Mouse (Mus musculus) CH12.LX (cell line): ENCODE measurements at regions not wholly inside any gene's neighbourhood (a gene's known extent, or its start where the extent isn't known, plus 50 kb on each side); places are given as distances from the start of the nearest gene placed in this dataset.

Source experiments
- DNase-seq: peaks from one replicate; pipeline ENCODE4 v3.0.0-alpha.2; 2013; ENCODE audit errors: extremely low read depth
- H3K27ac ChIP-seq: 2 replicates; pipeline ENCODE4 v1.5.1; 2012; ENCODE audit warnings: low read depth, mild to moderate bottlenecking, control low read depth, moderate library complexity; ENCODE audit not compliant: insufficient read depth
- H3K27me3 ChIP-seq: replicated peaks from 2 replicates; pipeline ENCODE3; 2012; ENCODE audit warnings: inconsistent platforms
- H3K36me3 ChIP-seq, 2 experiments: replicated peaks in 1 of 2; 2 replicates each; pipeline versions ENCODE3 to v1.6.1; 2012; ENCODE audit warnings: inconsistent platforms in 1 of 2, low read length in 1 of 2, mild to moderate bottlenecking in 1 of 2, mixed read lengths in 1 of 2, moderate library complexity in 1 of 2; ENCODE audit not compliant: control insufficient read depth in 1 of 2, insufficient read depth in 1 of 2
- H3K4me1 ChIP-seq, 2 experiments: 2 replicates each; pipeline ENCODE4 v1.6.1; 2012; ENCODE audit warnings: inconsistent platforms in 1 of 2, moderate library complexity in 1 of 2; ENCODE audit not compliant: insufficient read depth in 2 of 2, control insufficient read depth in 1 of 2
- H3K4me2 ChIP-seq: 2 replicates; pipeline ENCODE4 v1.6.1; 2012; ENCODE audit warnings: low read depth, mild to moderate bottlenecking, control low read depth; ENCODE audit not compliant: poor library complexity, insufficient read depth, severe bottlenecking
- H3K4me3 ChIP-seq, 3 experiments: fragments of 150-350 bp in 1 of 3; sonication (generic) in 1 of 3; replicated peaks in 1 of 3; 2 replicates each; pipeline versions ENCODE3 to v1.5.1; 2011 to 2012; ENCODE audit warnings: low read depth in 2 of 3, low read length in 2 of 3, mild to moderate bottlenecking in 2 of 3, moderate library complexity in 2 of 3, control low read depth in 1 of 3, improper control_type of control experiment in 1 of 3, inconsistent platforms in 1 of 3, mixed read lengths in 1 of 3; ENCODE audit not compliant: poor library complexity in 1 of 3
- H3K79me2 ChIP-seq: replicated peaks from 2 replicates; pipeline ENCODE4 v1.6.1; 2012; ENCODE audit warnings: mild to moderate bottlenecking, moderate library complexity; ENCODE audit not compliant: control insufficient read depth, poor library complexity, insufficient read depth, severe bottlenecking; ENCODE audit errors: extremely low read depth
- H3K9ac ChIP-seq: 2 replicates; pipeline ENCODE4 v1.6.1; 2012; ENCODE audit warnings: low read depth, mild to moderate bottlenecking, control low read depth, moderate library complexity; ENCODE audit not compliant: insufficient read depth
- H3K9me3 ChIP-seq: replicated peaks from 2 replicates; pipeline ENCODE3; 2012; ENCODE audit warnings: low read length, inconsistent platforms, mixed read lengths
- BHLHE40 ChIP-seq: IDR thresholded peaks from 2 replicates; pipeline ENCODE4 v1.6.1; 2011; ENCODE audit warnings: mild to moderate bottlenecking, low read depth, low read length, improper control_type of control experiment
- CHD1 ChIP-seq: IDR thresholded peaks from 2 replicates; pipeline ENCODE4 v1.6.1; 2012; ENCODE audit warnings: low read depth, low read length, improper control_type of control experiment, inconsistent platforms
- CHD2 ChIP-seq: IDR thresholded peaks from 2 replicates; pipeline ENCODE4 v1.6.1; 2011; ENCODE audit warnings: low read length, improper control_type of control experiment
- HCFC1 ChIP-seq: IDR thresholded peaks from 2 replicates; pipeline ENCODE4 v1.6.1; 2012; ENCODE audit warnings: low read depth, mild to moderate bottlenecking, inconsistent platforms, low read length, improper control_type of control experiment
- IRF4 ChIP-seq: IDR thresholded peaks from 2 replicates; pipeline ENCODE4 v1.6.1; 2014; ENCODE audit warnings: low read depth, mild to moderate bottlenecking, inconsistent platforms, low read length, improper control_type of control experiment
- MAX ChIP-seq: IDR thresholded peaks from 2 replicates; pipeline ENCODE4 v1.6.1; 2011; ENCODE audit warnings: low read length, improper control_type of control experiment
- PAX5 ChIP-seq: IDR thresholded peaks from 2 replicates; pipeline ENCODE4 v1.6.1; 2012; ENCODE audit warnings: low read length, inconsistent platforms, mixed read lengths
- SMC3 ChIP-seq: IDR thresholded peaks from 2 replicates; pipeline ENCODE4 v1.6.1; 2011; ENCODE audit warnings: low read depth, low read length, improper control_type of control experiment
- USF2 ChIP-seq: conservative IDR thresholded peaks from 2 replicates; pipeline ENCODE4 v1.6.1; 2011; ENCODE audit warnings: low read depth, low read length, improper control_type of control experiment
- dilution Hi-C: fragments of 300-500 bp; cut with MboI; formaldehyde crosslinking; loops from 2 replicates; pipeline ENCODE4 v1.14.3; 2020; ENCODE audit warnings: low sequenced_read_pairs; ENCODE audit not compliant: extremely low pct_unique_long_range_greater_than_20kb, extremely low pct_ligation_motif_present
- in situ Hi-C: fragments of 300-500 bp; cut with MboI; formaldehyde crosslinking; loops from 3 replicates; pipeline ENCODE4 v1.14.3; 2019; ENCODE audit warnings: low sequenced_read_pairs, low pct_ligation_motif_present, low pct_unique_long_range_greater_than_20kb, mixed read lengths

DNA sequence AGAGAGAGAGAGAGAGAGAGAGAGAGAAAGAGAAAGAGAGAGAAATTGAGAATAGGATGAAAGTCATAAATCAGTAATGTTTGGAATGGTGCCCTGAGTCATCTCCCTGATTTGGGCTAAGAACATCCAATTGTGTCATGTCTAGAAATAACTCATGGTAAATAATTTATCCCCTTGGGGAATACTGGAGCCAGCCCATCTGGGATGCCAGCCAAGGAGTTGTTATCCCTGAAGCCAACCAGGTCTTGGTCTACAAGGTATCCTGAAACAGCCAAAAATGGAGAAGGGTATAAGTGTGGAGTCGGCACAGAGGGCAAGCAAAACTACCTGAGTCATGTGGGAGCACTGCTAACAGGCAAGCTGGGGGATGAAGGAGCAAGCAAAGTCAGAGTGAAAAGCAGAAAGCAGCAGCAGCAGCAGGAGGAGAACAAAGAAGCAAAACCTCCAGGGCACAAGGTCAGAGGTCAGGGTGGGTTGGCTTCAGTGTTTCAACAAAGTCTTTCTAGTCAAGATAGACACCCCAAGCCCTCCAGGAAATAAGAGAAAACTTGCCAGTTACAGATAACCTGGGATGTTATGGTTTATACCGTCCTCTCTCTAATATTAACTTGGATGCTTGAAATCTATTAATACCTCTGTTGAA is 1733.0 kb downstream of the 4930444P10Rik start:
- TF ChIP-seq CHD1 (no peak), HCFC1 (no peak), PAX5 (no peak), CHD2 (no peak), MAX (no peak), BHLHE40 (no peak), SMC3 (no peak), USF2 (no peak), IRF4 (no peak)
- in situ Hi-C loops = no loop called here

More for the DNA sequence above, 1733.0 kb downstream of the 4930444P10Rik start:
- no peaks in the 10 kb centered on the region for H3K27me3 ChIP-seq
- dilution Hi-C loops = no loop called here
- no peak overlapping the region for H3K4me3 ChIP-seq
- H3K79me2 ChIP-seq = no peaks in the 10 kb centered on the region
- no peaks in the 10 kb centered on the region for H3K4me1 ChIP-seq
- H3K9ac ChIP-seq = no peak overlapping the region
- no peak overlapping the region for H3K4me2 ChIP-seq
- no peak for DNase-seq
- H3K27ac ChIP-seq = no peak overlapping the region
- no peaks in the 10 kb centered on the region for H3K9me3 ChIP-seq
- H3K36me3 ChIP-seq = no peaks in the 10 kb centered on the region
